In the genomic region with DNA sequence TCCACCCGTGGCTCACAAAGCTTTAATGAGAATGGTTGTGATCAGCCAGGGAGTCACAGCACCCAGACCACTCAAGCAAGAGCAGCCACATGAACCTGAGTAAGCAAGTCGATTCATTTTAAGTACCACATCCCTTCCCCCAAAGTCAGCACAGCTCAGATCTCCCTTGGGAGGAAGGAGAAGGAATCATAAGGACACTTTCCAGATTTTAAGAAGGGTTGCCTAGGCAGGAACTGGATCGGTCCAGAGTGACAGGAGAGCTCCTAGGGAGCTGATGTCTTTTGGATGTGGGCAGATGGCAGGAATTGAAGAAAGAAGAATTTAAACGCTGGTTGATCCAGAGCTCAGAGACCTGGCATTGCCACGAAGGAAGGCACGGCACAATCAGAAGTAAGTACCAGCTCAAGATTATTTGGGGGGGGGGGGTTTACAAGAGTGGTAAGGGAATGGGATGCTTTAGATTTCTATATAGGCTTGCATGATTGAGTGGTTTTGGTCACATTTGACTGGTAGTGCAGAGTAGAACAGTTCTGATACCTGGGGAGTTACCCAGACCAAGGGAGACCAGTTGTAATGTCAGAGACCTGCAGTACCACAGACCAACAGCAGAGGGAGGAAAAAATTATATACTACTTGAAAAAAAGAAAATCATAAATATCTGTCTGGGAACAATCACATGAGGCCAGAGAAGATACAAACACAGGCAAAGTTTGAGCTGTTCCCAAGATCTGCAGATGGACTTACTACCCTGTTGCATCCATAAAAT, we compare ENCODE assay signal across 9 mouse cellular contexts.
DNase-seq lines count a peak whose midpoint lies in the region; ATAC-seq and TF ChIP-seq lines count a peak whose summit lies in the region.
"Had no signal": no experiment of that assay in that cellular context is flagged by ENCODE, and none has a peak within 500 bp of the region (broad histone marks: within the 10 kb centered on the region; RNA-seq: fewer than 3 reads in every experiment).

No protein-coding gene starts in this region.

- no peak overlapping the region for H3K27ac ChIP-seq in neural tube, embryonic 15.5 days (replicated peaks)
- no peak overlapping the region for H3K27ac ChIP-seq in kidney, postnatal 0 days
- 0 out of 2 replicates have a peak overlapping the region, but pooled peaks have one; percentile 21 for H3K27ac ChIP-seq in stomach, embryonic 15.5 days
- H3K27ac ChIP-seq: midbrain, embryonic 12.5 days had no signal

- no peaks in the 10 kb centered on the region for H3K4me1 ChIP-seq in neural tube, embryonic 15.5 days
- no peaks in the 10 kb centered on the region for H3K4me1 ChIP-seq in kidney, postnatal 0 days (replicated peaks; ENCODE audit: insufficient read depth, low read length)
- no peaks in the 10 kb centered on the region for H3K4me1 ChIP-seq in stomach, embryonic 15.5 days

- no peaks in the 10 kb centered on the region for H3K27me3 ChIP-seq in neural tube, embryonic 15.5 days (replicated peaks)
- H3K27me3 ChIP-seq in kidney, postnatal 0 days (ENCODE audit: insufficient read depth, low read length) = no peaks in the 10 kb centered on the region
- H3K27me3 ChIP-seq in stomach, embryonic 15.5 days (replicated peaks) = no peaks in the 10 kb centered on the region

- H3K4me2 ChIP-seq in neural tube, embryonic 15.5 days = no peak overlapping the region
- no peak overlapping the region for H3K4me2 ChIP-seq in kidney, postnatal 0 days (ENCODE audit: low read length)
- H3K4me2 ChIP-seq in stomach, embryonic 15.5 days = no peak overlapping the region
- H3K4me2 ChIP-seq: midbrain, embryonic 12.5 days had no signal

- H3K9ac ChIP-seq in neural tube, embryonic 15.5 days (replicated peaks) = no peak overlapping the region
- H3K9ac ChIP-seq in kidney, postnatal 0 days (ENCODE audit: low read depth, low read length) = no peak overlapping the region
- H3K9ac ChIP-seq in stomach, embryonic 15.5 days = no peak overlapping the region
- H3K9ac ChIP-seq: midbrain, embryonic 12.5 days had no signal

- no peaks in the 10 kb centered on the region for H3K36me3 ChIP-seq in neural tube, embryonic 15.5 days
- H3K36me3 ChIP-seq in kidney, postnatal 0 days (ENCODE audit: insufficient read depth, low read length) = no peaks in the 10 kb centered on the region
- no peaks in the 10 kb centered on the region for H3K36me3 ChIP-seq in stomach, embryonic 15.5 days
- H3K36me3 ChIP-seq: midbrain, embryonic 12.5 days had no signal

- H3K9me3 ChIP-seq in neural tube, embryonic 15.5 days (replicated peaks) = no peaks in the 10 kb centered on the region
- no peaks in the 10 kb centered on the region for H3K9me3 ChIP-seq in kidney, postnatal 0 days (replicated peaks; ENCODE audit: low read length)
- no peaks in the 10 kb centered on the region for H3K9me3 ChIP-seq in stomach, embryonic 15.5 days
- H3K9me3 ChIP-seq: midbrain, embryonic 12.5 days had no signal

- DNase-seq in gastrocnemius, adult 18-20 months (ENCODE audit: low spot score) = peak; percentile 45
- DNase-seq in gastrocnemius, postnatal 25 days = no peak
- DNase-seq in neural tube, embryonic 10.5 days (ENCODE audit: extremely low spot score, low spot score) = peak; percentile 26
- peak; percentile 66 for DNase-seq in kidney, postnatal 0 days (ENCODE audit: low spot score)
- no peak for DNase-seq in yolk sac, embryonic 10.5 days (ENCODE audit: low spot score)

- 82% methylated on average over 6 of the region's 6 CpGs for WGBS in neural tube, embryonic 15.5 days
- WGBS in kidney, postnatal 0 days = 74% methylated on average over 6 of the region's 6 CpGs
- WGBS in stomach, embryonic 15.5 days = 82% methylated on average over 6 of the region's 6 CpGs

- TF ChIP-seq CTCF in kidney, postnatal 0 days (IDR thresholded peaks at IDR 0.05; ENCODE audit: low read depth) = peak; percentile 74

- H3K4me3 ChIP-seq in neural tube, embryonic 15.5 days (replicated peaks) = no peak overlapping the region
- H3K4me3 ChIP-seq in kidney, postnatal 0 days (replicated peaks; ENCODE audit: low read depth, low read length) = no peak overlapping the region
- H3K4me3 ChIP-seq in stomach, embryonic 15.5 days (replicated peaks) = no peak overlapping the region
- H3K4me3 ChIP-seq: midbrain, embryonic 12.5 days had no signal

- no peak for ATAC-seq in neural tube, embryonic 15.5 days (ENCODE audit: low FRiP score)
- 0 out of 2 replicates have a peak, but pooled peaks have one; percentile 47 for ATAC-seq in common myeloid progenitor, adult 5-6 weeks (replicated peaks; ENCODE audit: low read depth, poor library complexity, severe bottlenecking)
- ATAC-seq in kidney, postnatal 0 days (replicated peaks; ENCODE audit: low FRiP score, low read depth) = 0 out of 2 replicates have a peak, but pooled peaks have one; percentile 52
- 0 out of 2 replicates have a peak, but pooled peaks have one; percentile 43 for ATAC-seq in stomach, embryonic 15.5 days (ENCODE audit: insufficient read depth, low FRiP score, low read depth)

Comparison
In these comparisons a context has a peak if more than half of its experiments do, and no peak if none do; other contexts are left out.
1. DNase-seq: peak in gastrocnemius, adult 18-20 months (single experiment), neural tube, embryonic 10.5 days (single experiment) and kidney, postnatal 0 days (single experiment); none in gastrocnemius, postnatal 25 days (single experiment) and yolk sac, embryonic 10.5 days (single experiment).